Mouse (Mus musculus) heart, embryonic 16.5 days (tissue): ENCODE data around the gene Mafb. TPM values are rescaled to one million over a fixed set of nuclear protein-coding genes. Genes with fewer than 3 reads are reported as not detected.

Source experiments
- ATAC-seq: fragments of 200-750 bp; cut with Nextera tagmentation; replicated peaks from 2 replicates; pipeline ENCODE4 v1.8.0; 2017; ENCODE audit warnings: moderate number of reproducible peaks; ENCODE audit not compliant: insufficient read depth, low FRiP score; ENCODE audit errors: extremely low read depth
- H3K27ac ChIP-seq: fragments of 300-500 bp; sonication (generic); 2 replicates; pipeline ENCODE4 v1.5.1; 2014; ENCODE audit warnings: mild to moderate bottlenecking, low read length, control low read depth, moderate library complexity
- H3K27me3 ChIP-seq: fragments of 300-500 bp; sonication (generic); 2 replicates; pipeline ENCODE4 v1.6.1; 2014; ENCODE audit warnings: low read length, mixed read lengths; ENCODE audit not compliant: control insufficient read depth, insufficient read depth
- H3K36me3 ChIP-seq: fragments of 300-500 bp; sonication (generic); 2 replicates; pipeline ENCODE4 v1.6.1; 2014; ENCODE audit not compliant: control insufficient read depth, insufficient read depth
- H3K4me1 ChIP-seq: fragments of 300-500 bp; sonication (generic); 2 replicates; pipeline ENCODE4 v1.6.1; 2014; ENCODE audit warnings: low read length, mixed read lengths; ENCODE audit not compliant: control insufficient read depth, insufficient read depth
- H3K4me2 ChIP-seq: fragments of 300-500 bp; sonication (generic); 2 replicates; pipeline ENCODE4 v1.6.1; 2014; ENCODE audit warnings: low read depth, mild to moderate bottlenecking, control low read depth, low read length
- H3K4me3 ChIP-seq: fragments of 300-500 bp; sonication (generic); 2 replicates; pipeline ENCODE4 v1.5.1; 2014; ENCODE audit warnings: mild to moderate bottlenecking, control low read depth, low read length
- H3K9ac ChIP-seq: fragments of 300-500 bp; sonication (generic); 2 replicates; pipeline ENCODE4 v1.6.1; 2014; ENCODE audit warnings: low read length, control low read depth
- H3K9me3 ChIP-seq: fragments of 300-500 bp; sonication (generic); replicated peaks from 2 replicates; pipeline ENCODE4 v1.6.1; 2016; ENCODE audit warnings: low read length; ENCODE audit not compliant: control insufficient read depth
- whole genome bisulfite sequencing: fragments of 180-500 bp; shearing (Covaris S2); extraction: QIAGEN DNeasy Blood & Tissue Kit; methylation state at CpG from one replicate; pipeline ENCODE4 v1.1.7; 2014; 5-methylcytosine and 5-hydroxymethylcytosine counted together
- polyA plus RNA-seq: library from polyadenylated mRNA; unstranded; fragments of >200 nt; fragmentation: Nextera tagmentation; extraction: Ambion mirVana; gene quantifications from 2 replicates; pipeline ENCODE4 v1.2.1, GENCODE M21; 2015

Mafb gene
- polyA plus RNA-seq, 1 experiment from 2014 or later = 8.2 TPM

DNA sequence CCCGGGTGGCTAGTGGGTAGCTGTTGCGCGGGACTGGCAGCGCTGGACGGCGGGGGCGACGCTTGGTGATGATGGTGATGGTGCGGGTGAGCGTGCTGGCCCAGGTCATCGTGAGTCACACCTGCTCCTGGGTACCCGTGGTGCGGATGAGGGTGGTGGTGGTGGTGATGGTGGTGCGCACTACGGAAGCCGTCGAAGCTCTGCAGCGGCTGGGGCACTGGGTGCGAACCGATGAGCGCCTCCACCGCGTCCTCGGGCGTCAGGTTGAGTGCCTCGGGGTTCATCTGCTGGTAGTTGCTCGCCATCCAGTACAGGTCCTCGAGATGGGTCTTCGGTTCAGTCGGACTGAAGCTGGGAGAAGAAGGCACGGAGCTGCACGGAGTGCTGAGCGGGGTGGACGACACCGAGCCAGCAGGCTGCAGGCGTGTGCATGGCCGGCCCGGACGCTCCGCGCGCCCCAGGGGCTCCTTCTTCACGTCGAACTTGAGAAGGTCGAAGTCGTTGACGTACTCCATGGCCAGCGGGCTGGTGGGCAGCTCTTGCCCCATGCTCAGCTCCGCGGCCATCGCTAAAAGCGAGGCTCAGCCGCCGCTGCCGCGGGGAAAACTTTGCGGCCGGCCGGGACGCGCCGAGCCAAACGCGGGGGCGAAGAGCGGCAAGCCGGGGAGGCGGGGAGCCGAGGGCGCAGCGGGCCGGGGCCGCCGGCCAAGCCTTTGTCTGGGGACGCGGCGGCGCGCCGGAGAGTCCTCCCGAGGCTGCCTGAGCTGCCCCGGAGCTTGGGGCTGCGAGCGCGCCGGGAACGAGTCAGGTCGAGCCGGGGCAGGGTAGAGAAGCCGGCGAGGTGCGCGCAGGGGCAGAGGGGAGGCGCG, 520 bp downstream of the Mafb start:
- H3K9me3 ChIP-seq = no peaks in the 10 kb centered on the region
- no peaks in the 10 kb centered on the region for H3K36me3 ChIP-seq
- peak overlapping the region; percentile 65 for H3K4me3 ChIP-seq
- peak overlapping the region; percentile 99 for H3K4me2 ChIP-seq
- H3K27ac ChIP-seq = peak overlapping the region; percentile 81
- WGBS = under 1% methylated on average over 89 of the region's 95 CpGs
- ATAC-seq = peak; percentile 14; the same call in 1 of the 2 replicates
- H3K9ac ChIP-seq = peak overlapping the region; percentile 78
- peaks cover 61% of the 10 kb centered on the region for H3K27me3 ChIP-seq
- peaks cover 20% of the 10 kb centered on the region for H3K4me1 ChIP-seq

DNA sequence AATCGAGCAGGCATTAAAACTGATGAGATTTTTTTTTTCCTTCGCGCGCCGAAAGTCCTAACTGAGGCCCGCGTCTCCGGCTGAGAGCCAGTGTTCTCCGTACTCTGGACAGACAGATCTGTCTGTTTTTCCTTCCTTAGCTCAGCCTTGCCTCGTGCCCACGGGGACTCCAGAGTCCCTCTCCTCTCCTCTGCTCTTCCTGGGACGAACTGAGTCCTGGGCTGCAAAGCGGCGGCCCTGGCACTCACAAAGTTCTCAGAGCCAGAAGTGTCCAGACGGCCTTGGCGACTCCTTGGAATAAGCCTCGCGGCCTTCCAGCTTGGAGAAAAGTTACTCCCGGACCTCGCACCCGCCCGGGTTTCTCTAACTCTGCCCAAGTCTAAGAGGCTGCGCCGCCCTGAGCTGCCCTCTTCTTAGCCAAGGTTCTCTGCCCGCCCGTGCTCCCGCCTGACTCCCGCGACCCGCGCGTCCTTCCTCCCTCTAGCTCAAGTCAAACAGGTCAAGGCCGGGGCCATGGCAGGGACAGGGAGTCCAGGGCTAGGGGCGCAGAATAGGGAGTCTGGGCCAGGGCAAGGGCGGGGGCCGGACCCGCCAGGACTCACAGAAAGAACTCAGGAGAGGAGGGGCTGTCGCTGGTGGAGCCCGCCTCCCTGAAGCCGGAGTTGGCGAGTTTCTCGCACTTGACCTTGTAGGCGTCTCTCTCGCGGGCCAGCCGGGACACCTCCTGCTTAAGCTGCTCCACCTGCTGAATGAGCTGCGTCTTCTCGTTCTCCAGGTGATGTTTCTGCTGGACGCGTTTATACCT, 1.6 kb downstream of the Mafb start:
- peaks cover 20% of the 10 kb centered on the region for H3K4me1 ChIP-seq
- peak overlapping the region; percentile 65 for H3K4me3 ChIP-seq
- H3K4me2 ChIP-seq = peak overlapping the region; percentile 99
- ATAC-seq = no peak
- peak overlapping the region; percentile 78 for H3K9ac ChIP-seq
- WGBS = 2% methylated on average over 50 of the region's 50 CpGs
- no peaks in the 10 kb centered on the region for H3K9me3 ChIP-seq
- H3K36me3 ChIP-seq = no peaks in the 10 kb centered on the region
- H3K27ac ChIP-seq = no peak overlapping the region
- peaks cover 58% of the 10 kb centered on the region for H3K27me3 ChIP-seq

GRCm38 (mm10) chr2:160364666-160365065, 2.2 kb downstream of the Mafb start:
- Histone ChIP-seq H3K36me3 (no peaks in the 10 kb centered on the region), H3K9me3 (no peaks in the 10 kb centered on the region), H3K4me1 (peaks cover 20% of the 10 kb centered on the region), H3K4me2 (peak overlapping the region; percentile 99), H3K9ac (peak overlapping the region; percentile 30; the same call in 1 of the 2 replicates), H3K27ac (no peak overlapping the region), H3K27me3 (peaks cover 58% of the 10 kb centered on the region), H3K4me3 (peak overlapping the region; percentile 65)
- 11% methylated on average over 12 of the region's 12 CpGs for WGBS
- ATAC-seq = no peak

DNA sequence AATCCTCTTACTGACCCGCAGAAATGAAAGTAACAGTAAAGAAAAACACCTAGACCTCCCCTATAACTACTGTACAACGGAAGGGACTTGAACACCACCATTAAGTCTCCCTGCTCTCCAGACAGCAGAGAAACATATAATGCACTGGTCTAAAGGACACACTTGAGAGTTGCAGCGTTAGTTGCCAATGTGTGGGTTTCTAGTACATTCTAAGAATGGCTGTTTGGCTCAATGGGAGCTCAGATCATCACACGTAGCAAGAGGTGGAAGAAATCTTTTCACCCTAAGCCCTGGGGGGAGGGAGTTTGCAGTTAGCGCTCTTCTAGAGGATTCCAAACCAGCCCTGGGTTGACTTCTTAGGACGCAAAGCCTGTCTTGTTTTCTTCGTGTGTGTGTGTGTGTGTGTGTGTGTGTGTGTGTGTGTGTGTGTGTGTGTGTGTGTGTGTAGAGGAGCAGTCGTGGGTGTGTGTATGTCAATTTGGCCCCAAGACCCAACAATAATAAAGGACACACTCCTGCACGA, 2.7 kb downstream of the Mafb start:
- peak overlapping the region; percentile 65 for H3K4me3 ChIP-seq
- H3K9me3 ChIP-seq = no peaks in the 10 kb centered on the region
- H3K27ac ChIP-seq = no peak overlapping the region
- no peak for ATAC-seq
- no peaks in the 10 kb centered on the region for H3K36me3 ChIP-seq
- peaks cover 56% of the 10 kb centered on the region for H3K27me3 ChIP-seq
- WGBS = 16% methylated on average over 9 of the region's 9 CpGs
- H3K4me1 ChIP-seq = peaks cover 17% of the 10 kb centered on the region
- peak overlapping the region; percentile 32; the same call in 1 of the 2 replicates for H3K9ac ChIP-seq
- peak overlapping the region; percentile 99 for H3K4me2 ChIP-seq

- H3K4me3 ChIP-seq = no peak overlapping the region
- H3K9ac ChIP-seq = no peak overlapping the region
- no peaks in the 10 kb centered on the region for H3K36me3 ChIP-seq
- peaks cover 11% of the 10 kb centered on the region for H3K4me1 ChIP-seq
- WGBS = 58% methylated on average over 4 of the region's 4 CpGs
- no peak overlapping the region for H3K4me2 ChIP-seq
- H3K9me3 ChIP-seq = no peaks in the 10 kb centered on the region
- no peak overlapping the region for H3K27ac ChIP-seq
- no peak for ATAC-seq
- peaks cover 55% of the 10 kb centered on the region for H3K27me3 ChIP-seq
Measured at GRCm38 (mm10) chr2:160363201-160363600, 3.7 kb downstream of the Mafb start.

DNA sequence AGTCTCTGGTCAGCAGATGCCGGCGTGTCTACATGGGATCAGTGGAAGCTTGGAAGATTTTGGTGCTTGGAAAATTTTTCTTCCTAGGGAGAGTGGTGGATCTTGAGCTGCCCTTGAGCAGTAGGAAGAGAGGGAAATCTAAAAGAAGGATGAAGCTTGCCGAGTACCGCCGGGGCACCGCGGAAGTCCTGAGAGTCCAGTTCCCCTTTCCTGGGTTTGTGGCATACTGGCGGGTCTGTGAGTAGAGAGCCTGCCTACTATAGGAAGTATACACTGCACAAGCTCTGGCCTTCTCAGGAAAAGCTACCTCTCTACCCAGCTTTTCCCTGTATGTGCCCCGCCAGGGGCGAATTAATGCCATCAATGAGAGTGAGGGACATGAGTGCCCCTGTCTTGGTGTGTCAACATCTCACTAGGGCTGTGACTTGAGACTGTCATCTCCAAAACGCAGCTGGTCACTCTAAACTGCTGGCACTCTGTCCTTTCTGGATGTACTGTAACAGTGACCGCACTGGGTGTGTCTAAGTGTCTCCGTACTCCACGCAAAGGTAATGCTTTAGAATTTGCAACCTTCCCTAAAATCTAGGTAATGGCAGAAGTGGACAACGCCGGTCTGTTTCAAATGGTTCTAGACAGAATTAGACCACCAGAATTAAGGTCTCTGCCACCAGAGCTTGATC, 5.3 kb downstream of the Mafb start:
- no peaks in the 10 kb centered on the region for H3K36me3 ChIP-seq
- no peak overlapping the region for H3K27ac ChIP-seq
- no peaks in the 10 kb centered on the region for H3K9me3 ChIP-seq
- WGBS = 23% methylated on average over 16 of the region's 16 CpGs
- no peak for ATAC-seq
- H3K4me2 ChIP-seq = no peak overlapping the region
- no peak overlapping the region for H3K9ac ChIP-seq
- H3K4me1 ChIP-seq = peaks cover 8% of the 10 kb centered on the region
- peaks cover 61% of the 10 kb centered on the region for H3K27me3 ChIP-seq
- H3K4me3 ChIP-seq = no peak overlapping the region

DNA sequence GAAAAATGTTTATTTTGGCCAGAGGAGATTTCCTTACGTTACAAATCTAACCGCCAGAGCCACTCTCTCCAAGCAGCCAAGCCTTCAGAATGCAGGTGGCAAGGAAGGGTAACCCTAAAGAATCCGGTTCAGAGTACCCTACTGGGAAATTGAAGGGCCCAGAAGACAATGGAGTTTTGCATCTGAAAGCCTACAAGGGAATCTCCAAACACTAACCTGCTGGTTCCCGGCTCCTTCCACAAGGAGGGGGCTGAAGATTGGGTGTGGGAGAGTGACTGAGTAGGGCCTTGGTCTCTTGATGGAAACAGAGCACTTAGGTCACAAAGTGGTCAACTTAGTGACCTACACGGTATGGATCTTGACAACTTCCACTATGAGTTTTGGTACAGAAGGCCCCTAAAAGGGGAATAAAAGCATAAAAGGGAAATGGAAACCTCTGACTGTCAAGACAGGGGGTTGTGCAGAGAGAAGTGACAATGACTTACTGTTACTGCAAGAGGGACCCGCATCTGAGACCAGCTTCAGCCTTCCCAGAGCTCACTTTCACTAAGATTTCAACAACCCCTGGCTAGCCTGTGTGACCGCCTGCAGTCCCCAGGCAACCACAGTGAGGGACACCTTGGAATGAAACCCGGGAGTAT, 6.5 kb downstream of the Mafb start:
- H3K4me3 ChIP-seq = no peak overlapping the region
- no peaks in the 10 kb centered on the region for H3K9me3 ChIP-seq
- H3K9ac ChIP-seq = no peak overlapping the region
- peaks cover 54% of the 10 kb centered on the region for H3K27me3 ChIP-seq
- no peak overlapping the region for H3K4me2 ChIP-seq
- 0 out of 2 replicates have a peak, but pooled peaks cover 3% of the 10 kb centered on the region for H3K4me1 ChIP-seq
- H3K36me3 ChIP-seq = no peaks in the 10 kb centered on the region
- H3K27ac ChIP-seq = no peak overlapping the region
- WGBS = 24% methylated on average over 8 of the region's 8 CpGs
- ATAC-seq = no peak

DNA sequence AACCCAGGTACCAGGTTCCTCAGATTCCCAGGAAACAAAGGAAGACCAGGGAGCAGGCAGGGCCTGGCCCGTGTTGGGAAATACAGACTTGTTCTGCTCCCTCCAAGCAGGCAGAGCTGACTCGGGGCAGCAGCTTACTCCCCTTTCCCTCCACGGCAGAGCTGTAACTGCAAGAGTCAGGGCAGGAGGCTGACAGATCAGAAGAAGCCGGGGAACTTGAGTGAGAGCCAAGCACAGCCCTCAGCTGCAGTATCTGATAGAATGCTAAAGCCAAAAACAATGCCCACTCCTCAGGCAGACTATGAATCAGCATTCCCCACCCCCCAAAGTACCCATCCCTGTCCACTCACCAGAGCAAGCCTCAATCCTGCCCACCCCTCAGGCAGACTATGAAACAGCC, 8.0 kb downstream of the Mafb start:
- H3K27me3 ChIP-seq = peaks cover 54% of the 10 kb centered on the region
- H3K9ac ChIP-seq = no peak overlapping the region
- no peaks in the 10 kb centered on the region for H3K9me3 ChIP-seq
- H3K4me2 ChIP-seq = no peak overlapping the region
- 4% methylated on average over 4 of the region's 4 CpGs for WGBS
- 0 out of 2 replicates have a peak, but pooled peaks cover 3% of the 10 kb centered on the region for H3K4me1 ChIP-seq
- H3K4me3 ChIP-seq = no peak overlapping the region
- no peak overlapping the region for H3K27ac ChIP-seq
- no peaks in the 10 kb centered on the region for H3K36me3 ChIP-seq
- ATAC-seq = no peak
